Mouse (Mus musculus) neural tube, embryonic 11.5 days (tissue): Measurements from ENCODE around the gene Prr23a2. TPM values are rescaled to one million over a fixed set of nuclear protein-coding genes. Genes with fewer than 3 reads are reported as not detected.

Source experiments
- ATAC-seq: fragments of 200-750 bp; cut with Nextera tagmentation; 2 replicates; pipeline ENCODE4 v1.8.0; 2017; ENCODE audit warnings: moderate number of reproducible peaks, mild to moderate bottlenecking, moderate TSS enrichment, moderate library complexity; ENCODE audit not compliant: insufficient read depth, low FRiP score, low TSS enrichment
- DNase-seq: peaks from one replicate; pipeline ENCODE4 v3.0.0-alpha.2; 2015; ENCODE audit warnings: low spot score
- H3K27ac ChIP-seq: fragments of 300-500 bp; sonication (generic); 2 replicates; pipeline ENCODE4 v1.5.1; 2014; ENCODE audit warnings: low read depth, mild to moderate bottlenecking, low read length
- H3K27me3 ChIP-seq: fragments of 300-500 bp; sonication (generic); 2 replicates; pipeline ENCODE4 v1.6.1; 2014; ENCODE audit warnings: mild to moderate bottlenecking, low read length, mixed read lengths; ENCODE audit not compliant: control insufficient read depth, insufficient read depth
- H3K36me3 ChIP-seq: fragments of 300-500 bp; sonication (generic); 2 replicates; pipeline ENCODE4 v1.6.1; 2014; ENCODE audit warnings: mild to moderate bottlenecking, low read length, moderate library complexity, mixed read lengths; ENCODE audit not compliant: control insufficient read depth, insufficient read depth
- H3K4me1 ChIP-seq: fragments of 300-500 bp; sonication (generic); 2 replicates; pipeline ENCODE4 v1.6.1; 2014; ENCODE audit warnings: low read length, mixed read lengths; ENCODE audit not compliant: control insufficient read depth, insufficient read depth
- H3K4me2 ChIP-seq: fragments of 300-500 bp; sonication (generic); 2 replicates; pipeline ENCODE4 v1.6.1; 2014; ENCODE audit warnings: low read depth, mild to moderate bottlenecking, moderate library complexity
- H3K4me3 ChIP-seq: fragments of 300-500 bp; sonication (generic); 2 replicates; pipeline ENCODE4 v1.5.1; 2014; ENCODE audit warnings: low read depth, low read length
- H3K9ac ChIP-seq: fragments of 300-500 bp; sonication (generic); 2 replicates; pipeline ENCODE4 v1.6.1; 2014; ENCODE audit warnings: mild to moderate bottlenecking, low read length
- H3K9me3 ChIP-seq: fragments of 300-500 bp; sonication (generic); 2 replicates; pipeline ENCODE4 v1.6.1; 2016; ENCODE audit warnings: low read length; ENCODE audit not compliant: control insufficient read depth
- WGBS: fragments of 180-500 bp; shearing (Covaris S2); extraction: QIAGEN DNeasy Blood & Tissue Kit; methylation state at CpG from one replicate; pipeline ENCODE4 v1.1.7; 2014; 5-methylcytosine and 5-hydroxymethylcytosine counted together
- polyA plus RNA-seq: library from polyadenylated mRNA; unstranded; fragments of >200 nt; fragmentation: Nextera tagmentation; extraction: Ambion mirVana; gene quantifications from 2 replicates; pipeline ENCODE4 v1.2.1, GENCODE M21; 2014

The Prr23a2 gene
- polyA plus RNA-seq, 1 experiment from 2014 or later = not detected

DNA sequence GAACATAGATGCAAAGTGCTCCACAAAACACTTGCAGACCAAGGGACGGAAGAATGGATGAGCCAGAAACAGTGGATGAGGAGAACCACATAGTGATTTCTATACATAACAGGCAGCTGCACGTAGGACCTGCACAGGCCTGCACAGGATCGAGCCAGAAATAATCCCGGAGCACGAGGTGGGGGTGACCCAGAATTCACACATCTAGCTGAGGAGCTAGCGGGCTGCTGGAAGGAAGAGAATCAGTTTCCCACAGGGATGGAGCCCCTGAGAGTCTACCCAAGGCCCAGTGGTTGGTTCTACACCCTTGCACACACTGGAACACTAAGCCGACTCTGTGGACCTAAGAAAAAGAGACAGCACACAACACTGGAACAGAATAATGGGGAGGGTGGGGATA is 32.5 kb upstream of the Prr23a2 start:
- no peak for DNase-seq
- H3K27me3 ChIP-seq = no peaks in the 10 kb centered on the region
- no peak overlapping the region for H3K9ac ChIP-seq
- 86% methylated on average over 7 of the region's 7 CpGs for WGBS
- no peaks in the 10 kb centered on the region for H3K4me1 ChIP-seq
- no peak overlapping the region for H3K4me2 ChIP-seq
- no peak overlapping the region for H3K4me3 ChIP-seq
- ATAC-seq = no peak
- H3K9me3 ChIP-seq = no peaks in the 10 kb centered on the region
- no peaks in the 10 kb centered on the region for H3K36me3 ChIP-seq
- no peak overlapping the region for H3K27ac ChIP-seq

DNA sequence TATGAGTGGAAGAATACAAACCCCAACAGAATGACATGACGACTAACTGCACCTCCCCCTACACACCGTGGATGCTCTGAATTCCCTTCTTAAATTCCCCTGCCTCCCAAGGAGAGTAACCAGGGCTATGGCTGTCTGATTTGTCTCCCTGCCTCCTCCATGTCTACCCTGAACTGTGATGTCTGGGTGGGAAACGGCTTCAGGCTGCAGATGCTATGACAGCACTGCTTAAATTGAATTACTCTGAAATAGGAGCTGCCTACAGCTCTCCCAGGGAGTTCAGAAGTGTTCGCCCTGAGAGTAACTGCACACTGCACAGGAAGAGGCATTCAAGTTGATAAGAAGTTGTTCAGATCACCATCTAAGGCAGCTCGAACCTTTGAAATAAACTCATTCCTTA is 26.8 kb upstream of the Prr23a2 start:
- no peaks in the 10 kb centered on the region for H3K4me1 ChIP-seq
- H3K9ac ChIP-seq = no peak overlapping the region
- no peak overlapping the region for H3K4me3 ChIP-seq
- no peaks in the 10 kb centered on the region for H3K36me3 ChIP-seq
- H3K9me3 ChIP-seq = no peaks in the 10 kb centered on the region
- H3K4me2 ChIP-seq = no peak overlapping the region
- H3K27ac ChIP-seq = no peak overlapping the region
- ATAC-seq = no peak
- no peak for DNase-seq
- WGBS = 66% methylated on average over 5 of the region's 5 CpGs
- H3K27me3 ChIP-seq = no peaks in the 10 kb centered on the region

DNA sequence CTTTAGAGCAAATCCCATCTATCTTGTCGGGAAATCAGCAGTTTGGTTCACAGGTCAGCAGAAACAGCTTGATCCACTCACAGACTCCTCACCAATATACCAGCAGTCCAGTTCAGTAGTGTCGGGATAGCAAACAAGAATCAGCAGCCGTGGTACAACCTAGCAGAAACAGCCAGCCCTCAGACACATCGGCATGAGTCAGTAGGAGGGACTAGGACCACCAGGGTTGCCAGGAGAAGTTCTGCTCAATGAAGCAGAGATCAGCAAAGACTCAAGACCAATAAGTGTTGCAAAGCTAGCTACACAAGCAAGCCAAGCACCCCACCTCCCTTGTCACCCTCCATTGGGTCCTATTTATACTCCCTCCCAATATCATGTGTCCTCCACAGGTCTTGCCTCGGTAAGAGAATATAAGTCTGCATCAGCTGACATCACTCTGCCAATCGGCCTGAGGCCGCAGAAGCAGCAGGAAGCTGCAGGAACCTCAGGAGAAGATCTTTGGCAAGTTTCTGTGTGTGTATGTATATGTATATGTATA is 18.7 kb upstream of the Prr23a2 start:
- Histone ChIP-seq H3K4me2 (no peak overlapping the region), H3K4me1 (no peaks in the 10 kb centered on the region), H3K27me3 (no peaks in the 10 kb centered on the region), H3K27ac (no peak overlapping the region), H3K9me3 (no peaks in the 10 kb centered on the region), H3K4me3 (no peak overlapping the region), H3K9ac (no peak overlapping the region), H3K36me3 (no peaks in the 10 kb centered on the region)
- ATAC-seq (no peak), DNase-seq (no peak)
- WGBS = 87% methylated on average over 7 of the region's 7 CpGs

DNA sequence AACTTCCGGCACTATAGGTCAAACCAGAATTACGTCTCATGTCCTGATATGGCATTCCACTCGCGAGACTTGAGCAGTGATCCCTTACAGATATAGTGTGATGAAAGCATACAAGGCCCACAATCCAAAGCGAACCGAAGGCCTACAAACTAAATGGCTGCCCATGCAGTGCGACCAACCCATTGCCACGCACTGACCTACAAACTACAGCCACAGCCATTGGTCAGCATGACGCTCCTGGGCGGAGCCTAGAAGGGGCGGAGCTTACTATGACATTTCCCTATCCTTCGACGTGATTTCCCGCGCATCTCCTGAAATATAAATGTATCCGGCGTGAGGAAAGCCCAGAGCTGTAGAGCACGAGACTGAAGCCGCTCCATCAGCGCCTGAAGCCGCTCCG is 14.2 kb upstream of the Prr23a2 start, which contains the start of gene Prr23a1:
TSS of gene Prr23a1 (plus strand) at position 387 of the 400 bp plus-strand sequence.
- no peaks in the 10 kb centered on the region for H3K27me3 ChIP-seq
- no peak within 1 kb of the TSS for H3K9ac ChIP-seq
- H3K4me1 ChIP-seq = no peaks in the 10 kb centered on the region
- ATAC-seq = no peak
- no peaks in the 10 kb centered on the region for H3K9me3 ChIP-seq
- WGBS = 63% methylated on average over 22 of the region's 22 CpGs
- H3K4me3 ChIP-seq = no peak within 1 kb of the TSS
- no peak within 1 kb of the TSS for H3K27ac ChIP-seq
- H3K36me3 ChIP-seq = no peaks in the 10 kb centered on the region
- no peak within 1 kb of the TSS for H3K4me2 ChIP-seq
- DNase-seq = peak; percentile 20

DNA sequence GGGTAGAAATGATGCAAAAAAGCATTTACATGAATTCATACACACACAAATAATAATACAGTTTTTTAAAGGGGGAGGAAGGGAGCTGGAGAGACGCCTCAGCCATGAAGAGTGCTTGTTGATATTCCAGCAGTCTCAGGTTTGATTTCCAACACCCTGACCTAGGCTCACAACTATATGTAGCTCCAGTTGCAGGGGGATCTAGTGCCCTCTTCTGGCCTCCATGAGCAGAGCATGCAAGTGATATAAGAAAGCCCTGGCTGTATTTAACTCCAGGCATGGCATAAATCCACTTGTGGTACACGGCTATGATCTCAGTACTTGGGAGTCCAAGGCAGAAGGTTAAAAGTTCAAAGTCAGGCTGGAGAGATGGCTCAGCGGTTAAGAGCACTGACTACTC is 7.2 kb downstream of the Prr23a2 start:
- Histone ChIP-seq H3K9ac (no peak overlapping the region), H3K4me2 (no peak overlapping the region), H3K4me3 (no peak overlapping the region), H3K9me3 (no peaks in the 10 kb centered on the region), H3K27ac (no peak overlapping the region), H3K27me3 (no peaks in the 10 kb centered on the region), H3K4me1 (no peaks in the 10 kb centered on the region), H3K36me3 (no peaks in the 10 kb centered on the region)
- 68% methylated on average over 3 of the region's 3 CpGs for WGBS
- no peak for DNase-seq
- no peak for ATAC-seq

DNA sequence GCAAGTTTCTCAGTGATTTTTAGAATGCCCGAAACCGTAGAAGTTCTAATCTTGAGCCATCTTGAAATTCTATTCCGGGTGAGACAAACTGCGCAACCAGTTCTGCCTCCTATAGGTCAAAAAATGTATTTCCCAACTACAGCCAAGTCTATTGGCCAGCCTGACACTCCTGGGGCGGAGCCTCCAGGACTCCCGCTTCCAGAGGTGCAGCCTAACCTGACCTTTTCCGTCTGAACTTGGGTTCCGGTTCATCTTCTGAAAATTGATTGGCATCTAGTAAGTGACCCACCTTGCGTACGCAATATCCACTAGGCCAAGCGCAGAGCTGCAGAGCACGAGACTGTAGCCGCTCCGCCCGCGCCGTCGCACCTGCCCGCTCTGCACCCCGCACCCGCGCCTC is 8.3 kb downstream of the Prr23a2 start, which contains the start of gene Prr23a3:
TSS of gene Prr23a3 (plus strand) at position 197 of the 400 bp plus-strand sequence.
- Histone ChIP-seq H3K27me3 (no peaks in the 10 kb centered on the region), H3K27ac (no peak within 1 kb of the TSS), H3K36me3 (no peaks in the 10 kb centered on the region), H3K4me3 (no peak within 1 kb of the TSS), H3K9me3 (no peaks in the 10 kb centered on the region), H3K4me1 (no peaks in the 10 kb centered on the region), H3K9ac (no peak within 1 kb of the TSS), H3K4me2 (no peak within 1 kb of the TSS)
- ATAC-seq (no peak), DNase-seq (no peak)
- 54% methylated on average over 22 of the region's 22 CpGs for WGBS

DNA sequence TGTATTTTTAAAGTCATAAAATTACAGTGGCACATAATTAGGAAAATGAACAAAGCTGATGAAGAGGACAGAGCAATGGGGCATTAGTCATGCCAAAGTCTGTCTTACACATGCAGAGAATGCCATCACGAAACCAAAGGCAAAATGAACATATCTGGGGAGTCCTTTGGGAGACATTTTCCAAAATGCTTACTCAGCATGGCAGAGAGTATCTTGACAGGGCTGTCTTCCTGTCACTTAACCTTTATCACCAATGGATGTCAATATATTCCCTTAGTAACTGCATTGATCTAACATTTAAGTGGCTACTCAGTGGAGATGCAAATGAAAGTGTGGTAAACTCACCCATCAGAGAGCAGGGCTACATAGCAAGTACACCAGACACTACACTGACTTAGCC is 45.2 kb downstream of the Prr23a2 start:
- no peak for ATAC-seq
- peaks cover 2% of the 10 kb centered on the region for H3K9me3 ChIP-seq
- DNase-seq = no peak
- no peak overlapping the region for H3K4me2 ChIP-seq
- WGBS = 57% methylated on average over 1 of the region's 1 CpGs
- no peaks in the 10 kb centered on the region for H3K27me3 ChIP-seq
- H3K9ac ChIP-seq = no peak overlapping the region
- no peaks in the 10 kb centered on the region for H3K36me3 ChIP-seq
- H3K27ac ChIP-seq = no peak overlapping the region
- no peaks in the 10 kb centered on the region for H3K4me1 ChIP-seq
- no peak overlapping the region for H3K4me3 ChIP-seq

DNA sequence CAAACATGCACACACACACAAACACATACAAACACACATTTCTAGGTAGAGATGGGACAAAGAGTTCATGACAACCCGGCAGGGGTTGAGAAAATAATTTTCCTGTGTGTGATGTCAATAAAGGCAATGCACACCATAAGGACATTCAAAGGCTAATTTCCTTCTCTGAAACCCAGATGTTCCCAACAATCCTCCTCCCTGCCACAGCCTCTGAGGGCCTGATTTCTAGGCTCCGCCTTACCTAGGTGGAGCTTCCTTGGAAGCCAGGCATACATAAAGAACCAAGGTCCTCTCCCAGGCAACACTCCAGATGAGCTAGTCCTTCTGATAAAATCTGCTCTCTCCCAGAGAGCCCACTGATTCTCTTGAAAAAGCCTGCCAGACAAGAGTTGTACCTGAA is 46.5 kb downstream of the Prr23a2 start, which contains the start of gene 7420426K07Rik:
TSS of gene 7420426K07Rik (plus strand) at position 301 of the 400 bp plus-strand sequence.
- H3K36me3 ChIP-seq = no peaks in the 10 kb centered on the region
- no peak for DNase-seq
- WGBS = 89% methylated on average over 2 of the region's 2 CpGs
- H3K27me3 ChIP-seq = no peaks in the 10 kb centered on the region
- no peaks in the 10 kb centered on the region for H3K4me1 ChIP-seq
- H3K27ac ChIP-seq = no peak within 1 kb of the TSS
- no peak for ATAC-seq
- H3K9me3 ChIP-seq = no peaks in the 10 kb centered on the region
- H3K9ac ChIP-seq = no peak within 1 kb of the TSS
- no peak within 1 kb of the TSS for H3K4me2 ChIP-seq
- H3K4me3 ChIP-seq = no peak within 1 kb of the TSS
